Mouse (Mus musculus) heart, postnatal 25 days (tissue): ENCODE results near the gene Fam19a1. TPM values are rescaled to one million over a fixed set of nuclear protein-coding genes. Genes with fewer than 3 reads are reported as not detected.

Experiments
- DNase-seq: peaks from one replicate; pipeline ENCODE4 v3.0.0; 2022; ENCODE audit warnings: low spot score
- intact Hi-C: fragments of 180-260 bp; cut with DNase I; formaldehyde crosslinking; loops from one replicate; pipeline ENCODE4 v1.15.1; 2025
- total RNA-seq, 2 experiments: library from RNA; stranded (reverse); gene quantifications; 2 replicates each; pipeline ENCODE4 v1.2.3; 2021

The Fam19a1 gene
- total RNA-seq, 2 experiments from 2014 or later, result 0.08 TPM; not detected in 1

DNA sequence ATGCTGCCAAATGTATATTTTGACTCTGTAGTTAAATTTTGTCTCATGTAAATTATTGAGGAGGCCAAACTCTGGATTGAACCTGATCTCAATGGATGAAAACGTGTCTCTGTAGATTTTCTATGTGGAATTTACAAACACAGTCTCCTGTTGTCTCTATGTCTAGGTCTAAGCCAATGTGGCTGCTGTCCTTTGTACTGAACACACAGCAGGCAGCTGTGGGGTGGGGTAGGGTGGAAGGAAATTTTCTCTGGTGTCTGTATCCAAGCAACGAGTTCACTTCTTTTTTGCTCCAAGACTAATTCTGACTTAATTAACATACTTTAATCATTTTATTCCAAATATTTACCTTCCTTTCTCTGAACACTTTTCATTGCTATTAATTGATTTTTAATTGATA is 307.6 kb downstream of the Fam19a1 start:
- intact Hi-C loops, result no loop called here
- DNase-seq, result no peak

DNA sequence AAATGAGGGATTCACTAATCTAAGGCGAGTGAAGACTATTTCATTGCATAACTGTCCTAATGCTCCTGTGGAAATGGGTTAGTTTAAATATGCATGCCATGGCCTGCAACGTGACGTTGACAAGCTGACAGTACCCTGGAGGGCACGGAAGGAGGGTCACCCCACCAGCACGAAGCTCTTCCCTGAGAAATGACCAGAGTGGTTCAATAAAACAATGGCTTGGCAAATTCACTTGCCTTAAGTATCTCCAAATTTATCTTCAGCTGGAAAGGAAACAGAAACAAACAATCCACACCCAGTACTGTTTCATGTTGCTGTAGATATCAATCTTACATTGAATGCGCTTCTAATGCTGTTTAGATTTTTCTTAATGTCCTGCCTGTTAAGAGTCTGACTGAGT is 316.4 kb downstream of the Fam19a1 start:
- no peak for DNase-seq
- intact Hi-C loops, result no loop called here

DNA sequence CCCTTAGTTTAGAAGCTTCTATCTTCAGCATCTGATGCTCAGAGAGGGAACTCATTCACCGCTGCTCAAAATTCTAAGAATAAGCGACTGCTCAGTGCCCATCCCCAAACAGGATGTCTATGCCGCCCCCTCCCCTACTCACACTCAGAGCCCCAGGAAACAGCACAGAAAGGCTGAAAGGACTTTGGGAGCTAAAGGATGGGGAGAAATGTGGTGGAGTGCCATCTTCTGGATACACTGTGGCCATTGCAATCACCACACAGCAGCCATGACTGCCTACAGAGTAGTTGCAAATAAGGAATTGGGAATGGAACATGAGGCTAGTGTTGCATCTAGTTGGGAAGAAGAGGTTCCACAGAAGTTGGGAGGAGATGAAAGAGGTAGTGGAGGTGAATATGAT is 319.4 kb downstream of the Fam19a1 start:
- no peak for DNase-seq
- intact Hi-C loops, result no loop called here

DNA sequence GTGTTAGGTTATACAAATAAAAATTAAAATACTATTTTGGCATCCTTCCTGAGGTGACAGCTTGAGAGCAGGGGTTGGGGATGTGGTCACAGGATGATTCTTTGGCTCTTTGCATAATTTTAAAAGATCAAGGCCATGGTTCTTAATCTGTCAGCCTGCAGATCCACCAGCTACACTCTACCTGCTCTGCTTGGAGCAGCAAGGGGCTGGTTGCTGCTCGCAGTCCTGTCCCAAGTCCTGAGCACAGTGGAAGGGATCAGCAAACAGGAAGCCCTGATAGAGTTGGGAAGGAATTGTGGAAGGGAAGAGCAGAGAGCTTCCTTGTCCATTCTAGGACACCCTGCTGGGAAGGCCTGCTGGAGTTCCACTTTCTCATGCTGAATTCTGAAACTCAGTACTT is 320.9 kb downstream of the Fam19a1 start:
- intact Hi-C loops, result no loop called here
- DNase-seq, result no peak

DNA sequence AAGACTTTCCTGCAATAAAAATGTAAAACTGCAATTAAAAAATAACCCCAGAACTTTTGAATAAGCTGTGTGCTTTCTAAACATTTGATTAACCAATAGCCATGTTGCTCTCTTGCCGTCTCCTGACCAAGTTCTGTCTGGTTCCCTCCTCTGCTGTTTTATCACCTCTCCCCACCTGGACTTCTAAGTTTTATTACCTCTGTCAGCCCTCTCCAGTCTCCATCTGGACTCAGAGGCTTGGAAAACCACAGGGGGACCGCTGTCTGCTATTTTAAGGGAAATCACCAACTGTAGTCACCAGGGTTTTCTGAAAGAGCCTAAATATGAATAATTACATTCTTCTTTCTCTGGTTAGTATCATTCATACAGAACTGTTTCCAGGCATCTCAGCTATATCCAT is 322.6 kb downstream of the Fam19a1 start:
- intact Hi-C loops, result no loop called here

DNA sequence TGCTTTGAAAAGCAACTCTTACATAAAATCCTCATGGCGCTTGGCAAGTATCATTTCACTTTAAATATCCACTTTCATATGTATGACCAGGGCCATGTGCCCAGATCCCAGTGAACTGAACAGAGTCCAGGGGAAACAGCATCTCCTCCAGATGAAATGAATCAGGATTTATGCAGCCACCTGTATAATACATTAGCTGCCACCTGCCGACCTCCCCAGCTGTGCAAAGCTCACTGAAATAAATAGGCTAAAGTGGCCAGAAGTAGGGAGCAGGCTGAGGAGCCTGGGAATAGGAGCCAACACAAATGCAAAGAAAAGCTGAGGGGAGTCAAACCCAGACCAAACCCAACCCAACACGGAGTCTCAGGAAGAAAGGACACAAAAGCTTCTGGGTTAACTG is 324.9 kb downstream of the Fam19a1 start:
- intact Hi-C loops, result no loop called here

More for the DNA sequence above, 322.6 kb downstream of the Fam19a1 start:
- no peak for DNase-seq

DNA sequence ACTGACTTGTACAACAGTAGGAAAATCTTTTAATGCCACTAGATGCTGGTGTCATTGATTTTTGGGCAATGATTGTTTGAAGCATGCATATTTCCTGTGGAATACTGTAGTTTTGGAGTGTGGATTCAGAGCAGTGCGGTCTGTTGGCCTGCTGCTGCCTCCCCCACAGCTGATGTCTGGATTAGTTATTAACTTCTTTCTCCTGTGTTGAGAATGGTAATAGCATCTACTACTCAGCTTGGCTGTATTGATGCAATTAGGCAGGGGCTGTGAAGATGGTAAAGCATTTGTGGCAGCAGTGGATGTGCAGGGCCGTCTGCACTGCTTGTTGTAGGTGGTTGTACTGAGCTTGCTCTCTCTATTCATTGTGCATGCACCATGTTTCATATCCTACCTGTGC is 326.5 kb downstream of the Fam19a1 start:
- DNase-seq, result no peak
- intact Hi-C loops, result no loop called here

More for the DNA sequence above, 324.9 kb downstream of the Fam19a1 start:
- no peak for DNase-seq

DNA sequence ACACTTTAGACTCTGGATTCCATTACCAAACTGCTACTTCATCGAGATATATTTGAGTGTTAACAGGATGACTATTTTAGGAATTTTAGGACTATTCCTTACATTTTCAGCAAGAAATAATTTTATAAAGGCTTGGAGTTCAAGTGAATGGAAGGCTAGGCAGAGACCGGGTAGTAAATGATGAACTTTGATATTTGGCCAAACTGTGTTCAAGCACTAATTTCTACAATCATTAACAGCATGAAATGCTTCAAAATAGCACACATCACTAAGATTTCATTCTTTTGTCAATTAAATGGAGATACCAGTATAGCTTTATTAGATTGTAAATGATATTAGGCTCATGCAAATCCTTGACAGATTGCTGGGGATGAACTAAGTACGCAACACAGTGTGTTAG is 329.0 kb downstream of the Fam19a1 start:
- DNase-seq, result no peak
- intact Hi-C loops, result no loop called here

DNA sequence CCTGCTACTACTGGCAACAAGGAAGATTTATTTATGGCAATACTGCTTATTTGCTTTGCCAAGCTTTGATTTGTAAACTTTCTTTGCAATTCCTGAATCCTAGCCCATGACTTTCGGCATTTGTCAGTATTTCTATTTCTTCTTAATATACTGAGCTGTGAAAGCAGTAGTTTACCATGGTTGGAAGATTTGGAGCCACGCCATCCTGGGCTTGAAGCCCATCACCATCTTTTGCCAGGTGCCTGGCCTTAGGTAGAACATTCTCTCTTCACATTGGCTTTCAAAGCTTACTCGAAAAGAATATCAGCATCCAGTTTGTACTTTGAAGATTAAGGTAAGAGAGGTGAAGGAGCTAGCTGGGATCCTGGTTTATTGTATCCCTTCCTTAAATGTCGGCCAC is 334.5 kb downstream of the Fam19a1 start:
- intact Hi-C loops, result no loop called here
- DNase-seq, result no peak

DNA sequence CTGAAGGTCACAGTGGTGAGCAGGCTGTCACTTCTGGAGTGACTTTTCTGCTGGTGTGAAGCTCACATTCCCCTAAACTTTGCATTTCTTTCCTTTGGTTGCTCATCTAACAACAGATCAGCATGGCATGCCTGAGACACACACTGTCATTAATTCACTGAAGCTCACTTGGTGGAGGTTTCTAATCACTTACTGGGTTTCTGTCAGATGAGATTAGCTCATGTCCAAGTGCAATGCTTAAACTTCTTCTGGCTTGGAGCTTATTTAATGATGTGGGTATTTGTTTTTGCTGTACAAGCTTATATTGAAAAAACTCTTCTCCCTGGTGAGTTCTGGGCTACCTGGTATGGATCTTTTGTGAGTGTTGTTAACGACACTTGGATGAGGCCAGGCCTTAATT is 343.3 kb downstream of the Fam19a1 start:
- no peak for DNase-seq
- intact Hi-C loops, result no loop called here

DNA sequence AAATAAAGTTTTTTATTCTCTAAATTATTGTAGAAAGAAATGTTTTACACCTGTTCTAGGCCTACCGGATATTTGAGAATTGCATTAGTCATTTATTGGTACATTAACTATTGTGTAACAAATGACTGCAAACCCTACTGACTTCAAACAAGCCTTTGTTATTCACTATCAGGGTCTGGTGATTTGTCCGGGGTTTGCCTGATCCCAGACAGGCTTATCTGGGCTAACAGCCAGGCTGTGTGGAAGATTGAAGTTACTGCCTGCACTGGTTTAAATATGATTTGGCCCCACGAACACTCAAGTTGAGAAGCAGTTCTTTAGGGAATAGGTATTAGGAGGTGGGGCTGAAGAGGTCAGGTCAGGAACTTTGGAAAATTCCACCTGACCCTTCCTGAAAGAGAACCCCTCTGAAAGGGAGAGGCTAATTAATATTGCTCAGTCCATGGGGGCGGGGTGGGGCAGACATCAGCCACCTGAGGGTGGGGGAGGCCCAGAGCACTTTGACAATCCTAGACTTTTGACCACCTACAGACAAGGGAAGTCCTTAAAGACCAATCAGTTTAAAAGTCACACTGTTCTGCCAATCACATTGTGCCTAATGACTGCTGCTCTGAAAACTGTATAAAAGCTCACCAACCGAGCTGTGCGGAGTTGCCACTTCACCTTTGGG is 344.8 kb downstream of the Fam19a1 start:
- intact Hi-C loops, result no loop called here
- DNase-seq, result no peak

DNA sequence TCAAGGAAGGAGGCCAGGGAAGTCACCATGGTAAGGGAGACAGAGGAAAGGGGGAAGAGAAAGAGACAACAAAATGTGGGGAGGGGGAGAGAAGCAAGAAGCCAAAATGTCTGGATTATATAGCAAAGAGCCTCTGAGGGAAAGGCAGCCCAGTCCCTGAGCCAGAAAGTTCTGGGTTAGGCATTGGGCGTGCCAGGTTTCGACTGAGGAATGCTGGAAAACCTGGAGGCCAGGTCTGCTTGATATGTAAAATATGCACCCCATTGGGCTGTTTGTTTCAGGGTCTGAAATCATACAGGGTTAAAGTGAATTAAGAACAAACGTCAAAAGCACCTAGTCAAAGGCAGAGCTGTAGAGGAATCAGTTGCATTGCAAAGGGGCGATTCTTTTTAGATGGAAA is 346.1 kb downstream of the Fam19a1 start:
- no peak for DNase-seq
- intact Hi-C loops, result no loop called here

DNA sequence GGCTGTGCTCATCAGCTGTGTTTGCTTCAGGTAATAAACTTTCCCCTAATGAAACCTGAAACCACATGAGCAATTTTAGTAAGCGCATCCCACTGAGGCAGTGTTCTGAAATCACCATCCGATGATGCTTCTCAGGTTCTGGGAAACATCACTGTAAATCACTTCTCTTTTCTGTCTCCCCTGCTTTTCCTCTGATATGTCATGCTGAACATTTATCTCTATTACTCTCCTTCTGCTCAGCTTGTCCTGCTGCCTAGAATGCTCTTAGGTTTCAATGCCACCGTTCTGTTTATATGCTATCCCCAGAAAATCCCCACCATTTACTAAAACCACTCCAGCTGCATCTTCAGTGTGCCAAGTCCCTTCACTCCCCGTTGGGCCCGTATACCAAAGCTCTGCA is 386.5 kb downstream of the Fam19a1 start:
- no peak for DNase-seq
- intact Hi-C loops, result no loop called here

DNA sequence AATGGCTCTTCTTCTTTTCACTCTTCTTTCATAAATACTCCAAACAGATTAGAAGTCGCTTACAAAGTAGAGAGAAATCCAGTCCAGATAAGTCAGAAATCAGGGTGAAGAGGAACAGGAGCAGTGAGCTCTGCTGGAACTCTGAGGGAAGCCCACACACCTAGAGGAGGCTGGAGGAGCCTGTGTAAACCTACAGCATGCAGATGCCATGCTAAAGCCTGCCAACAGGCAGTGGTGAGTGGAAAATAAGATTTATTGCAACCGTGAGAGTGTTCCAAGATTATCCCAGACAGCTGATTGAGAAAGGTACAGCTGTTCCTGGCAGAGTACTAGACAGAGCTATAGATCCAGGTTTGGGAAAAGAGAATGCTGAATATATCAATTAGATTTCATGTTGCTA is 428.6 kb downstream of the Fam19a1 start:
- no peak for DNase-seq
- intact Hi-C loops, result no loop called here

DNA sequence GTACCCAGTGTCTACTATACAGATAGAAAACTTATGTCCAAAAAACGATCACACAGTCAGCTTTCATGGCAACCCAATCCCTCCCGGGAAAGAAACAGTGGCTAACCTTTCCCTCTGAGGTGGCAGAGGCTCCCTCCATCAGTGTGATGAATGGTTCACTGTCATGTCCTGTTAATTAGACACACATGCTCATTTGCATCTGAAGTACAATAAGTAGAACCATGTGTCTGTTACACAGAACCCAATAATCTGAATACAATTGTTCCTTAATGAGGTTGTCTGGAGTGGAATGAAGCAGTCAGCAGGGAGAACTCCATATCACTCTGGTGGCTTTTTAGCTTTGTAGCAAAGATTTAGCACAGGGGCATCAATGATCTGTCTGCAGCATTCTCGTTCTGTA is 431.9 kb downstream of the Fam19a1 start:
- intact Hi-C loops, result no loop called here
- no peak for DNase-seq

DNA sequence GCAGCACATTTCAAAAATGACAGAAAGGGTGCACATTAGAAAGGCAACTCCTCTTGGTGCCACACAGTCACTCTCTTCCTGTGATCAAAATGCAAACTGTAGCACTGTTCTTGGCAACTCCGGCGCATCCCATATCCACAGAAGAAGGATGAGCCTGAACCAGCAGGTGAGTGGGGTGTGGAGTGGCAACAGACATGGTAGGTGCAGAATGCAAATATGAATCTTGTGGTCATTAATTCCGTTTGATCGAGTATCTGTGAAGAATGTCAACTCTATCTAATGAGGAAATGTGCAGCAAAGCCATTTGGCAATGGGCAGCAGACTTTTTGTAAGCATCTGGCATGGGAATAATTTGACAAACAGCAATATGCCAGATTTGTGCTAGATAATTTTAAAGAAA is 437.5 kb downstream of the Fam19a1 start:
- DNase-seq, result no peak
- intact Hi-C loops, result no loop called here

DNA sequence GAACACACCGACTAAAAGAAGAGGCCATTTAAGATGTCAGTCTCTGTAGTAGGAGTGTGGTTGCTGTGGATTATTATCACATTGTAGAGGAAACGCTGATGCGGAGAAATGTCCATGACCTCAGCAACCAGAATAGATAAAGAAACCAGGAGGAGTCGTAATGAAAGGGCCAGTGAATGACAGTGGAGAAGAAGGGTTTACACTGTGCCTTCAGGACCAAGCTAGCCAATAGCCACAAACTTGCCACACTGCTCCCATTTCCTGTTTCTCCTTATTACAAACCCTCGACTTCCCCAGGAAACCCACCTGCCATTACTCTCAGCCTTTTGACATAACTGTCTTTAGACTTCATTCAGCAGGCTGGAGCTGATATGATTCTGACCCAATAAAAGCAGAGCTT is 465.7 kb downstream of the Fam19a1 start:
- intact Hi-C loops, result no loop called here
- DNase-seq, result no peak

DNA sequence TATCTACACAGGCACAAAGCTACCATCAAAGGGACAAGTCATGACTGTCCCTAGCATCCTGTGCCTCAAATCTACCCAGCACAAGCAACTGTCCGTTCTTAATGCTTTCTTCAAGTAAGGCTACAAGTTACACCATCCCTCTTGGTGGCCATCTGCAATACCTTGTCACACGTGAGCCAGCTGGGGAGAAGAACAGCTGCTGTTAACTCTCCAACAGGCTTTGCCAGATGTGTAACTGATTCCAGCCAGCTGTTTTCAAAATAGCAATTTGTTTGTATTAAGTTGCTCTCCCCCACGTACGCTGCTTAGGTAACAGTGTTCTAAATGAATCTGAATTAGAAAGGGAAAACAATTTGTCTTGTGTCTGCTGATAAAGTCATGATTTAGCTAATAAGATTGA is 467.8 kb downstream of the Fam19a1 start:
- DNase-seq, result no peak
- intact Hi-C loops, result no loop called here

DNA sequence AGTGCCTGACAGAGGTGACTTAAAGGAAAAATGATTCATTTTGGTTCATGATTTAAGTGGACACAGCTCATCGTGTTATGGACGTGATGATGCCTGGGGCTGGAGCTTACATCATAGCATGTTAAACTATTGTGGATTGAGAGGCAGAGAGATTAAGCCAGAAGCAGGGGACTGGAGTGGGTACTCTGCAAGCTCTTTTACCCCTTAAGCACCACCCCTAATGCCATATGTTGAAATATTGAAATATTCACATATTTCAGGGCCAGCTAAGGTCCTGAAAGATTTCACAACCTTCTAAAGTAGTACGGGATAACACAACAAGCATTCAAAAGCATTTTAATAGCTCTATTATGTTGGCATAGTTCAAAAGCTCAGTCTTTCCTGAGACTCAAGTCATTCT is 468.2 kb downstream of the Fam19a1 start:
- intact Hi-C loops, result no loop called here
- DNase-seq, result no peak

DNA sequence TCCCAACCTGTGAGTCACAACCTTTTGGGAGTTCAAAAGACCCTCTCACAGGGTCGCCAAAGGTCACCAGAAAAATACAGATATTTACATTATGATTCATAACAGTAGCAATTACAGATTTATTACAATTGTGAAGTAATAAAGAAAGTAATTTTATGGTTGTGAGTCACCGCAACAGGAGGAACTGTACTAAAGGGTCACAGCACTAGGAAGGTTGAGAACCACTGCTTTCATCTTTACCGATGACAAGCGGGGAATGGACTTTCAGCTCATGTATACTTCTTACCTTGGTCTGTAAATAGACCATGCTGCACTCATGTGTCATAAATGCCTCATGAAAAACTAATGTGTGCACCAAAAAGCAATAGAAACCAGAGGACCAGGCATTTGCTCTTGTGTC is 474.5 kb downstream of the Fam19a1 start:
- no peak for DNase-seq
- intact Hi-C loops, result no loop called here

DNA sequence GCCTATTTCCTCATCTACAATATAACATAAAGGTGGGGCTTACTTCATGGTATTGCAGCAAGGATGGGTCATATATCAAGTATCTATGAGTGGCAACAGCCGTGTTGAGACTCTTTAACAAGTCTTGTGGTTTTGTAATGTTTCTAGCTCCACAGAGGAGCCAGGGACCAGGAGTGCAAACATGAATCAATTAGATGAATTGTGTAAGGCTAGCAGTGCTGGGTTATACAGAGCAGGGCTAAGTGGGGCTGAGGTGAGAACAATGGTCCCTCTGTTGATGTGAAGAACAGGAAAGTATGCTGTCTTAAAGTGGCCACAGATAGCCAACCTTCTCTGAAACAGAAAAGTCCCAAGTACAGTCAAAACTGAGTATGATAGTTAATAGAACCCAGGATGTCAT is 480.1 kb downstream of the Fam19a1 start:
- intact Hi-C loops, result no loop called here
- no peak for DNase-seq

DNA sequence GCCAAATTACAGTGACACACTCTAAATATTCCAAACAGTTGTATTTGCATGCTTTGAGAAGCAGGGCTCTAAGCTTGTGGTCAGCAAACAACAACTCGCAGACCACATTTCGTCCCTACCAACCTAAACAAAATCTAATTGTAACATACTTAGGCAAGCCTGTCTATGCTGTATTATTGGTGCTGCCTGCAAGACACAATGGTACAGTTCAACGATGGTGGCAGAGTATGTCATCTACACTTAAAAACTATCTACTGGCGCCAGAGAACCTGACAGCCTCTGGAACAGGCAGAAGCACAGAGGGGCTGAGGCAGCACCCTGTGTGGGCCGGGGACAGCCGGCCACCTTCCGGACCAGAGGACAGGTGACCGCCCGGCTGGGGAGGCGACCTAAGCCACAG is 482.2 kb downstream of the Fam19a1 start:
- intact Hi-C loops, result no loop called here
- DNase-seq, result no peak

DNA sequence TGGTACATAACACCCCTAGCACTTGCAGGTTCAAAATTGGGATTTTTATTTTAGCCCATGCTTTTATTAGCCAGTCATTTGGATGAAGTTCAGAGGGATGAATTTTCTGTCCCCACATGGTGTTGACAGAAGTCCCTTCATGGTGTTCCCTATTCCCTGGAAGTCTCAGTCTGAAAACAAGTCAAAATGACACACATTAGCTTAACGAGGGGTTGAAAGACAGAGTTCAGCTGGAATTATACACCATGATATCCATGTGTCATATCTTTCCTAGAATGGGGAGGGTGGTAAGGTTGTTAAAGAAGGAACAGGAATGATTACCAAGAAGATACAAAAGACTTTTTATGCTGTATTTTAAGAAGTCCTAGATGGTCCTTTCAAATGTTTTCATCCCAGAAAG is 511.2 kb downstream of the Fam19a1 start:
- intact Hi-C loops, result no loop called here
- DNase-seq, result no peak
